Mouse (Mus musculus) heart, postnatal 0 days (tissue): ENCODE results near the gene Tpra1.

Experiments
- CTCF ChIP-seq: IDR thresholded peaks from 2 replicates; pipeline ENCODE4 v1.5.1; 2016; ENCODE audit warnings: antibody characterized with exemption, control low read depth, low read depth
- EP300 ChIP-seq: IDR thresholded peaks from 2 replicates; pipeline ENCODE4 v1.6.1; 2016; ENCODE audit warnings: antibody characterized with exemption, low read depth

GRCm38 (mm10) chr6:88960941-88961340, 58.9 kb downstream of the Tpra1 start:
- TF ChIP-seq CTCF (no peak), EP300 (no peak)
